ENCODE assay signal across 21 mouse cellular contexts in the genomic region with DNA sequence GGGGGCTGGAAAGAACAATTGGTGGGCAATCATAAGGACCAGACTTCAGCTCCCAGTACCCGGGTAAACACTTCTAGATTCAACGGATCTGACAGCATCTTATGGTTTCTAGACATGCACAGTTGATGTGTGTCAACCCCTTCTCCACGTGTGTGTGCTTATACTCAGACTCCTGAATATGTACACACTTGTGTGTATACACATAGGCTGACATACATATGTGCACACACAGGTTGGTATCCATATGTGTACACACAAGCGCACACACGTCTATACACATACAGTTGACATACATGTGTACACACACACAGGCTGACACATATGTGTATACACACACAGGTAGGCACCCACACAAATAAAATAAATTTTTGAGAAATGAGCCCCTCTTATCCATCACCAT.
A peak's percentile ranks its signal among the peaks of the same experiment; 100 is the strongest.
DNase-seq lines count a peak whose midpoint lies in the region; ATAC-seq and TF ChIP-seq lines count a peak whose summit lies in the region.
"Had no signal": no experiment of that assay in that cellular context is flagged by ENCODE, and none has a peak within 500 bp of the region (broad histone marks: within the 10 kb centered on the region; RNA-seq: fewer than 3 reads in every experiment).

No protein-coding gene starts in this region.

- H3K4me1 ChIP-seq in liver, embryonic 12.5 days, result peaks cover 55% of the 10 kb centered on the region
- H3K4me1 ChIP-seq in liver, embryonic 11.5 days (replicated peaks; ENCODE audit: control insufficient read depth, insufficient read depth, low read length), result peaks cover 19% of the 10 kb centered on the region
- peaks cover 10 to 52% of the 10 kb centered on the region in 2 experiments for H3K4me1 ChIP-seq in CH12.LX (ENCODE audit: control insufficient read depth in 1 of 2, insufficient read depth in 2 of 2)
- peaks cover 2% of the 10 kb centered on the region; the same call in 1 of the 2 replicates for H3K4me1 ChIP-seq in embryonic fibroblast, embryonic 13.5 days (ENCODE audit: control insufficient read depth, insufficient read depth, low read length)
- H3K4me1 ChIP-seq in midbrain, embryonic 13.5 days (replicated peaks), result no peaks in the 10 kb centered on the region
- no peaks in the 10 kb centered on the region for H3K4me1 ChIP-seq in forebrain, embryonic 13.5 days
- H3K4me1 ChIP-seq: embryonic facial prominence, embryonic 15.5 days; hindbrain, embryonic 12.5 days had no signal

- WGBS in liver, embryonic 12.5 days (ENCODE audit: insufficient replicate concordance), result 66% methylated on average over 5 of the region's 5 CpGs
- 82% methylated on average over 5 of the region's 5 CpGs for WGBS in liver, embryonic 11.5 days
- 90% methylated on average over 5 of the region's 5 CpGs for WGBS in midbrain, embryonic 13.5 days
- 93% methylated on average over 5 of the region's 5 CpGs for WGBS in forebrain, embryonic 13.5 days

- no peak for TF ChIP-seq POLR2A in CH12.LX (IDR thresholded peaks at IDR 0.05; ENCODE audit: low read depth, low read length)
- no peak for TF ChIP-seq POLR2A in embryonic fibroblast, embryonic 13.5 days (IDR thresholded peaks at IDR 0.05; ENCODE audit: low read depth, low read length)

- H3K4me2 ChIP-seq in liver, embryonic 12.5 days, result 0 out of 2 replicates have a peak overlapping the region, but pooled peaks have one; percentile 18
- H3K4me2 ChIP-seq in liver, embryonic 11.5 days, result no peak overlapping the region
- H3K4me2 ChIP-seq in CH12.LX (ENCODE audit: insufficient read depth, low read depth, poor library complexity, severe bottlenecking), result no peak overlapping the region
- H3K4me2 ChIP-seq in midbrain, embryonic 13.5 days (replicated peaks), result no peak overlapping the region
- no peak overlapping the region for H3K4me2 ChIP-seq in forebrain, embryonic 13.5 days
- H3K4me2 ChIP-seq: embryonic facial prominence, embryonic 15.5 days; heart, embryonic 13.5 days; hindbrain, embryonic 12.5 days had no signal

- ATAC-seq in liver, embryonic 12.5 days, result no peak
- no peak for ATAC-seq in liver, embryonic 11.5 days (replicated peaks; ENCODE audit: low FRiP score)
- ATAC-seq in megakaryocyte progenitor cell, adult 5-6 weeks (replicated peaks; ENCODE audit: poor library complexity), result peak; percentile 10; the same call in 1 of the 2 replicates
- ATAC-seq in midbrain, embryonic 13.5 days, result no peak
- ATAC-seq in forebrain, embryonic 13.5 days, result no peak
- ATAC-seq: forebrain, embryonic 16.5 days; hindbrain, postnatal 0 days had no signal

- in situ Hi-C loops in CH12.LX (cut with MboI; ENCODE audit: low pct_ligation_motif_present, low pct_unique_long_range_greater_than_20kb, low sequenced_read_pairs), result no loop called here

- peak overlapping the region; percentile 70 for H3K27ac ChIP-seq in liver, embryonic 12.5 days
- H3K27ac ChIP-seq in liver, embryonic 11.5 days (ENCODE audit: low read depth, low read length), result no peak overlapping the region
- H3K27ac ChIP-seq in CH12.LX (ENCODE audit: insufficient read depth, low read depth), result peak overlapping the region; percentile 24; the same call in 1 of the 2 replicates
- peak overlapping the region; percentile 10; the same call in 1 of the 2 replicates for H3K27ac ChIP-seq in embryonic fibroblast, embryonic 13.5 days (ENCODE audit: insufficient read depth, low read length)
- no peak overlapping the region for H3K27ac ChIP-seq in midbrain, embryonic 13.5 days
- H3K27ac ChIP-seq in forebrain, embryonic 13.5 days, result no peak overlapping the region
- H3K27ac ChIP-seq: embryonic facial prominence, embryonic 15.5 days; heart, embryonic 13.5 days; hindbrain, embryonic 12.5 days; hindbrain, postnatal 0 days had no signal

- no peaks in the 10 kb centered on the region for H3K36me3 ChIP-seq in liver, embryonic 12.5 days
- H3K36me3 ChIP-seq in liver, embryonic 11.5 days (ENCODE audit: control insufficient read depth, insufficient read depth, low read length), result no peaks in the 10 kb centered on the region
- H3K36me3 ChIP-seq in CH12.LX (replicated peaks in 1 of 2; ENCODE audit: control insufficient read depth in 1 of 2, insufficient read depth in 1 of 2, low read length in 1 of 2), result no peaks in the 10 kb centered on the region
- no peaks in the 10 kb centered on the region for H3K36me3 ChIP-seq in midbrain, embryonic 13.5 days
- no peaks in the 10 kb centered on the region for H3K36me3 ChIP-seq in forebrain, embryonic 13.5 days (ENCODE audit: poor library complexity, severe bottlenecking)
- H3K36me3 ChIP-seq: embryonic facial prominence, embryonic 15.5 days; G1E; heart, embryonic 13.5 days; hindbrain, embryonic 12.5 days had no signal

- no peaks in the 10 kb centered on the region for H3K79me2 ChIP-seq in CH12.LX (replicated peaks; ENCODE audit: control insufficient read depth, extremely low read depth, insufficient read depth, poor library complexity, severe bottlenecking)

- no peaks in the 10 kb centered on the region for H3K27me3 ChIP-seq in liver, embryonic 12.5 days (replicated peaks)
- no peaks in the 10 kb centered on the region for H3K27me3 ChIP-seq in liver, embryonic 11.5 days (replicated peaks; ENCODE audit: control insufficient read depth, insufficient read depth, low read length)
- no peaks in the 10 kb centered on the region for H3K27me3 ChIP-seq in CH12.LX (replicated peaks)
- no peaks in the 10 kb centered on the region for H3K27me3 ChIP-seq in midbrain, embryonic 13.5 days
- H3K27me3 ChIP-seq in forebrain, embryonic 13.5 days, result no peaks in the 10 kb centered on the region
- H3K27me3 ChIP-seq: embryonic facial prominence, embryonic 15.5 days; heart, embryonic 13.5 days; hindbrain, embryonic 12.5 days had no signal

- no peak for DNase-seq in liver, embryonic 11.5 days (ENCODE audit: low spot score)
- no peak for DNase-seq in CH12.LX (ENCODE audit: extremely low read depth)
- DNase-seq in adrenal gland, postnatal 4 days (ENCODE audit: low spot score in 2 of 2), result no peak
- DNase-seq: adrenal gland, postnatal 14 days; cerebellum, adult 2 months; cerebellum, postnatal 14 days; embryo, embryonic 11 days; gastrocnemius, postnatal 14 days; heart, postnatal 4 days; kidney, adult 11 months had no signal

- no peak overlapping the region for H3K4me3 ChIP-seq in liver, embryonic 12.5 days
- H3K4me3 ChIP-seq in liver, embryonic 11.5 days (ENCODE audit: low read depth, low read length), result no peak overlapping the region
- H3K4me3 ChIP-seq in CH12.LX (replicated peaks in 1 of 3; ENCODE audit: low read depth in 2 of 3, low read length in 2 of 3, poor library complexity in 1 of 3), result no peak overlapping the region
- no peak overlapping the region for H3K4me3 ChIP-seq in embryonic fibroblast, embryonic 13.5 days (ENCODE audit: insufficient read depth, low read length)
- H3K4me3 ChIP-seq in midbrain, embryonic 13.5 days (replicated peaks), result no peak overlapping the region
- no peak overlapping the region for H3K4me3 ChIP-seq in forebrain, embryonic 13.5 days
- H3K4me3 ChIP-seq: embryonic facial prominence, embryonic 15.5 days; heart, embryonic 13.5 days; hindbrain, embryonic 12.5 days had no signal

- dilution Hi-C loops in CH12.LX (cut with MboI; ENCODE audit: extremely low pct_ligation_motif_present, extremely low pct_unique_long_range_greater_than_20kb, low sequenced_read_pairs), result no loop called here

- H3K9ac ChIP-seq in liver, embryonic 12.5 days, result no peak overlapping the region
- no peak overlapping the region for H3K9ac ChIP-seq in liver, embryonic 11.5 days (ENCODE audit: low read depth, low read length)
- no peak overlapping the region for H3K9ac ChIP-seq in CH12.LX (ENCODE audit: insufficient read depth, low read depth)
- H3K9ac ChIP-seq in midbrain, embryonic 13.5 days (replicated peaks), result no peak overlapping the region
- H3K9ac ChIP-seq in forebrain, embryonic 13.5 days, result no peak overlapping the region
- H3K9ac ChIP-seq: embryonic facial prominence, embryonic 15.5 days; heart, embryonic 13.5 days; hindbrain, embryonic 12.5 days had no signal

- no peak for TF ChIP-seq RAD21 in CH12.LX (IDR thresholded peaks at IDR 0.05; ENCODE audit: low read depth, low read length)

- TF ChIP-seq CTCF in CH12.LX (conservative IDR thresholded peaks at IDR 0.05 in 1 of 2, IDR thresholded peaks at IDR 0.05 in 1 of 2; ENCODE audit: low read depth in 2 of 2, low read length in 2 of 2), result no peak
- TF ChIP-seq CTCF in embryonic fibroblast, embryonic 13.5 days (IDR thresholded peaks at IDR 0.05; ENCODE audit: borderline replicate concordance, insufficient read depth, low read length), result no peak

- TF ChIP-seq EP300 in CH12.LX (IDR thresholded peaks at IDR 0.05; ENCODE audit: low read length), result no peak

- H3K9me3 ChIP-seq in liver, embryonic 12.5 days (replicated peaks), result no peaks in the 10 kb centered on the region
- H3K9me3 ChIP-seq in liver, embryonic 11.5 days (ENCODE audit: control insufficient read depth, low read length), result no peaks in the 10 kb centered on the region
- H3K9me3 ChIP-seq in CH12.LX (replicated peaks; ENCODE audit: low read length), result no peaks in the 10 kb centered on the region
- H3K9me3 ChIP-seq in midbrain, embryonic 13.5 days, result no peaks in the 10 kb centered on the region
- H3K9me3 ChIP-seq in forebrain, embryonic 13.5 days (replicated peaks), result no peaks in the 10 kb centered on the region
- H3K9me3 ChIP-seq: embryonic facial prominence, embryonic 15.5 days; heart, embryonic 13.5 days; hindbrain, embryonic 12.5 days had no signal

TF ChIP-seq in CH12.LX, 34 proteins besides CTCF, POLR2A, EP300 and RAD21:
- no peak for TF ChIP-seq USF1 (IDR thresholded peaks at IDR 0.05; ENCODE audit: low read depth, low read length)
- no peak for TF ChIP-seq CHD1 (IDR thresholded peaks at IDR 0.05; ENCODE audit: low read depth, low read length)
- TF ChIP-seq ZKSCAN1 (IDR thresholded peaks at IDR 0.05; ENCODE audit: borderline replicate concordance, low read depth, low read length), result no peak
- TF ChIP-seq POLR2AphosphoS2 (IDR thresholded peaks at IDR 0.05; ENCODE audit: low read depth, low read length), result no peak
- TF ChIP-seq JUND (conservative IDR thresholded peaks at IDR 0.05; ENCODE audit: low read depth, low read length), result no peak
- no peak for TF ChIP-seq E2F4 (IDR thresholded peaks at IDR 0.05; ENCODE audit: insufficient replicate concordance, low read depth, low read length)
- no peak for TF ChIP-seq ZC3H11A (IDR thresholded peaks at IDR 0.05; ENCODE audit: low read depth, low read length)
- no peak for TF ChIP-seq ETS1 (conservative IDR thresholded peaks at IDR 0.05; ENCODE audit: low read depth, low read length)
- no peak for TF ChIP-seq NELFE (IDR thresholded peaks at IDR 0.05; ENCODE audit: low read depth, low read length)
- TF ChIP-seq CHD2 (IDR thresholded peaks at IDR 0.05; ENCODE audit: low read length), result no peak
- no peak for TF ChIP-seq JUN (IDR thresholded peaks at IDR 0.05; ENCODE audit: insufficient read depth, low read depth, low read length)
- TF ChIP-seq UBTF (IDR thresholded peaks at IDR 0.05; ENCODE audit: low read depth, low read length), result no peak
- no peak for TF ChIP-seq PAX5 (IDR thresholded peaks at IDR 0.05; ENCODE audit: low read length)
- TF ChIP-seq GABPA (IDR thresholded peaks at IDR 0.05; ENCODE audit: insufficient replicate concordance, low read depth, low read length), result no peak

Comparison
In these comparisons a context has a peak if more than half of its experiments do, and no peak if none do; other contexts are left out.
1. H3K27ac ChIP-seq: peak in liver, embryonic 12.5 days (single experiment), CH12.LX (single experiment) and embryonic fibroblast, embryonic 13.5 days (single experiment); none in liver, embryonic 11.5 days (single experiment), midbrain, embryonic 13.5 days (single experiment) and forebrain, embryonic 13.5 days (single experiment).